Mouse (Mus musculus) heart, postnatal 10 days (tissue): Measurements from ENCODE around the gene Lnpep. TPM values are rescaled to one million over a fixed set of nuclear protein-coding genes. Genes with fewer than 3 reads are reported as not detected.
"Not testable (repeated sequence)": the region's sequence is repeated elsewhere in the genome, so short reads cannot be mapped to it uniquely, and the experiment has no call there.

Experiments
- DNase-seq, 2 experiments: peaks; one replicate each; pipeline ENCODE4 v3.0.0; 2021
- intact Hi-C: fragments of 180-260 bp; cut with DNase I; formaldehyde crosslinking; loops from one replicate; pipeline ENCODE4 v1.15.1; 2025
- total RNA-seq, 2 experiments: library from RNA; stranded (reverse); gene quantifications; 2 replicates each; pipeline ENCODE4 v1.2.3; 2021

Gene Lnpep
- 100 to 1,000 TPM; 170 to 171 TPM for total RNA-seq

DNA sequence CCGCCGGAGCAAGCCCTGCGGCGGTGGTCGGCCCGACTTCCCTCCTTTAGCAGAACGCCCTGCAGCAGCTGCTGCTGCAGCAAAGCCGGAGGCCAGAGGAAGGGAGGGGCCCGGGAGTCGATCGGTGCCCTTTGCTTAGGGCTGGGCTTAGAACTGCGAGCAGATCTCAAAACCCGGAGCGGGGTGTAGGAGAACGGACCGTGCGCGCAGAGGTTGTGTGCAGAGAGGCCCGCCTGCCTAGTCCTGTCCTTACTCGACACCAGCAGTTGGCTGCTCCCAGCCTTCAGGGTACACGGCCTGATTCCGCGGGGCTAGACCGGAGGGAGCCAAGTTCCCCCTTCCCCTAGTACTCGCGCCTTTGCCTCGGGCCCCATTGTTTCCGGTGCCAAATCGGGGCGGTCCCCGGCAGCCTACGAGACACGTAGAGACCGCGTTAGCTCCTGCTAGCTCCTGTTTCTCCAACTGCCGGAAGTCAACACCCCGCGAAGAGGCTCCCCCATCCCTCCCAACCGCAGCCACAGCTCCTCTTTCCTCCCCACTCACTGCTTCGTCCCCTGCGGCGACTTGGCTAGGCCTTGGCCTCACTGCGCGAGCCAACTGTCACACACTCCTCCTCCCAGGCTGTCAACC lies at the start of gene Lnpep:
Gene Lnpep, minus strand, starts transcription at position 94 of the 630 bp plus-strand sequence.
- peak; percentile 95 to 96 for DNase-seq
- intact Hi-C loops: loop anchor here (5.0 to 10.0 kb wide), 4 partner anchors 38 to 1800 kb away; no protein-coding TSS in a partner anchor

DNA sequence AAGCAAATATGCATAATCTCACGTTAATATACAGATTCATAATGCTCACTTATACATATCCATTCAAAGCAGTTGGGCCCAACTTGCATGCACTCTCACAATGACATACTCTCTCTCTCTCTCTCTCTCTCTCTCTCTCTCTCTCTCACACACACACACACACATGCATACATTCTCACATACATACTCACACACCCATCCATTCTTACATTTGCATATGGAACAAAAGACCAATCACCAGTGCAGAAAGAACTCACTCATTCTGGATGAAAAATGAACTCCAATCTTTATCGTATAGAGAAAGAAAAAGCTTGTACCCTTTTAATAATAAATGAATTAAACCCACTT lies 31.0 kb upstream of the Lnpep start:
- DNase-seq: no peak
- intact Hi-C loops: no loop called here

DNA sequence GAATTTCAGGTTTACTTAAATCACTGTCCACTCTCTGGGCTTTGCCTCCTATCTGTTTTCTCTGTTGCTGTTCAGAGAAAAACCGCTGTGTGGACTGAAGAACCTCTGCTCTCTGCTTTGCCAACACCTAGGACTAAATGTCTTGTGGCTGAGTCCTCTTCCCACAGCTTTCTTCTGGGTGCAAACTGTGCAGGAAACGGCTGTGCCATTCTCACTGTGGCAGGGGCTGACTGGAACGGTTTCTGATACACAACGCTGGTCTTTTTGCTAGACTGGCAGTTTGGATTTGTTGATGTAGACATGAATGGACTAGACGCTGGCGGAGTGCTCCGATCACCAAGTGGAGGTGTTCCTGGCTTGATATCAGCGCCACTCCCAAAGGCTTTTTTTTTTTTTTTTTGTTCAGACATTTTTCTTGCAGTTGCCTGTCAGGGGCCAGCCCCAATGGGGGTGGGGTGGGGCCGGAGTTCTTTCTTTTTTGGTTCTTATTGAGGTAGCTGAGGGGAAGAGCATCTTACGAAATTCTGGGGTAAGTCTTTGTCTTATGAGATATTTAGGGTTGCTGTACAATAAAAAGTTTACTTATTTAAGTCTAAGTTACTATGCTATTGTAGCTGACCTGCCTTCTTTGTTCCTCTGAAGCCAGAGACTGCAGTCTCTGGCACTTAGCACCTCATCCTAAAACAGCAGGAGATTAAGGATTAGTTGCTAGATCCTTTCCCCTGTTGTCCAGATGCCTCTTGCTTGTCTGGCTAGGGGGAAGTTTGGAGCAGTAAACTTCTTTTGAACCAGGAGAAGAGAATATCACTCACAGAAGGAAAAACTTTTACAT lies 30.4 kb upstream of the Lnpep start:
- intact Hi-C loops: no loop called here
- DNase-seq: no peak

DNA sequence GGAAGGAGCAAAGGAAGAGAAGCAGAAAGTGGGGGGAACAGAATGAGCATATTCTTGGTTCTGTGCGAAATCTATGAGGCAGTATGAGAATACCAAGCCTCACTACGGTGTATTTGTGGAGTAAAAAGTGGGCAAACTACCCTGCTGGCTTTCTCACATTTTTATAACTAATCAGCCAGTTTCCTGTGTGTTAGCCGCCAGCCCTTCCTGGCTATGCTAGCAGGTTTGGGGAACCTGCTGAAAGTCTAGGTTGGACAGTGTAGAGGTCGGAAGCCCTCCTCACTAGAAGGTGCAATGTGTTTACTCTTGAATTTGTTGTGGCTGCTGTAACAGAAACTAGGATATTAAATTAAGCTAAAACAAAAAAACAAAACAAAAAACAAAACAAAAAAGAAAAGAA lies 27.7 kb upstream of the Lnpep start:
- intact Hi-C loops: no loop called here
- no peak for DNase-seq

DNA sequence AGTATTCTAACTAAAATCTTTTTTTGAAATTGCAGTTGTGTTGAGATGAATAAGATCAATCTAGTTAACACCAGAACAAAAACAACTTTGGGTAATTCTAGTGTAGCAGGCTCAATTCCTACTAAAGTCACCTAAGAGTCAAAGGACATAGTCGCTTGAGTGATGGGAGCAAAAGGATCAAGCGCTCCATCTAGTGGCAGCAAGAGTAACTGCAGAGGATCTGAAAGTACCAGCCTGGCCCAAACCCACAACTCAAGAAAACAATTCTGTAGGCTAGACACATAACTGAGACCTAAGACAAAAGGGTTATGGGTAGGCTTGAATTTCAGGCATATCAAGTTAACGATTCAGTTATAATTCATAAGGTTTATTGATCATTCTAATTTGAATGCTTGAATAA lies 20.9 kb upstream of the Lnpep start:
- DNase-seq: peak; percentile 68 to 77
- intact Hi-C loops: loop anchor here (1.0 kb wide), 1 partner anchor 251 kb away; no protein-coding TSS in a partner anchor

DNA sequence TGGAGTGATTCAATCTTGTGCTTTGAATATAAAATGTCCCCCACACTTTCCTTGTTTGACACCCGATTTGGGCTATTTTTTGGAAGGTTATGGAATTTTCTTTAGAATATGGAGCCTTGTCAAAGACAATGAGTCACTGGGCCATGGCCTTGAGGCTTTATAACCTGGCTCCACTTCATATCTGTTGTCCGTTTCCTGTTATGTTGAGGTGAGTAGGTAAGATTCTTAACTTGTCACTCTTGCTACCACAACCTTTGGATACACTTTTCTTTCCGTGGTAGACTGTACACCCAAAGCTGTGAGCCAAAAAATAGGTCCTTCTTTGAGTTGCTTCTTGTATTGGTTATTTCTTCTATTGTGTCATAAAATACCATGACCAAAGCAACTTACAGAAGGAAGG lies 12.5 kb upstream of the Lnpep start:
- DNase-seq: no peak
- intact Hi-C loops: no loop called here

DNA sequence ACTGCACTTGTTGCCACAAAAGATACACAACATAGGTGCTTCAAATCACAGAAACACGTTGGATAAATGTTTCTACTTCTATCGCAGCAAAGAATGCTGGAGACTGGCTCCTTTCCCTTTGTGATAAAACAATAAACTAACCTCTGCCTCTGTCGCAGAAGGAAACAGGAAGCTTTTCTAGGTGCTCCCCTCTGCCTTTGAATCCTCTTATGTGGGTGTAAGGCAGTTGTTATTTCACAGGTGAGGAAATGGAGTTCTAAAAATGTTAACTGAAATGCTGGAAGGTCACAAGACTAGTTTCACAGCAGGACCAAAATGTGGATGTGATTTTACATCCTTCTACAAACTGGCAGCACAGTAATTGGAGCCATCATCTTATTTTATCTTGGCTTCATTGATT lies 11.3 kb upstream of the Lnpep start:
- intact Hi-C loops: no loop called here
- no peak for DNase-seq

DNA sequence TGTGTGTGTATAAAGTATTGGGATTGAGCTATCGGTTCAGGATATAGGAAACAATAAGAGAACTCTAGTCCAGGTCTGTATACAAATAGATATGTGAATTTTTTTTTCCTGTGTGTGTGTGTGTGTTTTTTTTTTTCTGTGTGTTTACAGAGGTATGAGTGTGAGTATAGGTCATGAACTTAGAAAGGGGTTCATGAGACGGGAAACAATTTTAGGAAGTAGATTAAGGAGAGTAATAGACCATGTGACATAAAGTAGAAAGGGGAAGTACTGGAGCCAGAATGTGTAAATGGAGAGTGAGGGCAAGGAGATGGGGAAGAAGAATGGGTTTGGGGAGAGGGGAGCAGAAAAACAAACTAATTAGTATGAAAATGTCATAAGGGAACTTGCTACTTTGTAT lies 9.2 kb upstream of the Lnpep start:
- no peak for DNase-seq
- intact Hi-C loops: no loop called here

DNA sequence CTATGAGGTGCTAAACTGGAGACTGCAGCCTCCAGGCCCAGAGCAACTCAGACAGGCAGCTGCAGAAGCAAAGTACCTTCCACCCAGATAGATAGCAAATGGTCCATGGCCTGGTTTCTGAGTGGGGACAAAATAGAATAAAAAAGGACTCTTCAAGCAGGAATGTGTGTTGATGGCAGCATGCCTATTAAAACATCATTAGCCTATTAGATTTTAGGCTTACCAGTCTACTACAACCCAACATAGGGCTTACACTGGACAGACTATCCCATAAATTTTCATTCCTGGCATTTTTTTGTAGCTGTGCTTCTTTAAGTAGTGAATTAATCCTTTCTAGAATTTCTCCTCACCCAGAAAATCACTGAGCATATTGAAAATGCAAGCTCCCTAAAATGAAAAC lies 7.1 kb upstream of the Lnpep start:
- intact Hi-C loops: no loop called here

DNA sequence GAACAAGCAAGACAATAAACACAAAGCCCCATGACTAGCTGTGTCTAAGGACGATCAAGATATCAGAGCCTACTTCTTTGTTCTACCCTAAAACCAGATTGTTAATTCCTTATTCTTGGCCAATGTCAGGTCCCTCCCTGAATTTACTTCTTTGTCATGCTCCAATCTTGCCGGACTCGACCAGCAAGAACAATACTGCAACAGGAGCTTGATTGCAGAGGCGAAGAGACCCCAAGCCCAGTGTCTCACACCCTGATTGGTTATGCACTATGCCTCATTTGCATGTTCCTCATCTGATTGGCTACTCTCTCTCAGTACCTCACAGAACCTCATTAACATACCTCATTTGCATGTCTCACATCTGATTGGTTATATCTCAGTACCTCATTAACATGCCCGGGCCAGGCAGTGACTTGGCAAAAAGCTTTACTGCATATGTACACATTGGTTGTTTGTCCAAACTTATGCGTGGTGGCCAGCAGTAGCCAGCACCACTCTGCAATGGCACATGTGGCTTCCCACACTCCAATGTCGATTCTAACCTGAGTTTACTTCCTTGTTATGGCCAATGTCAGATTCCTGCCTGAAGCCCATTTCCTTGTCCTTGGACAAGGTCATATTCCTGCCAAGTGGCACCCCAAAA lies 3.5 kb upstream of the Lnpep start:
- DNase-seq: not testable (repeated sequence)
- intact Hi-C loops: loop anchor here (10.0 kb wide), 3 partner anchors 206 to 1804 kb away; no protein-coding TSS in a partner anchor

More for the DNA sequence above, 7.1 kb upstream of the Lnpep start:
- DNase-seq: no peak

DNA sequence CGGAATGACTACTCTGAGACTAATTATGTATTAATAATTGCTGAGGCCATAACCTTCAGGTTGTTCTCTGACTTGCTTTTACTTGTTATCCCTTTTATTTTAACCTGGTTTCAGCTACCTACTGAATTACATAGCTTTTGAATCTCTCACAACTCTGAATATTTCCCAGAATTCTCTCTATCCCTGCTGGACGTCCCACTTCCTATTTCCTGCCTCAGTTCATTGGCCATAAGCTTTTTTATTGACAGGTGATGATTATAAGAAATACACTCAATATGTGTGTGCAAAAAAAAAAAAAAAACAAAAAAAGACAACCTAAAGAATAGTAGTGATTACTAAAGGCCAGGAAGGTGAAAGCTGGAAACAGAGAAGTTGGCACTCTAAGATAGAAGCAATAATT lies 2.7 kb upstream of the Lnpep start:
- intact Hi-C loops: loop anchor here (10.0 kb wide), 3 partner anchors 207 to 1803 kb away; no protein-coding TSS in a partner anchor
- DNase-seq: no peak

DNA sequence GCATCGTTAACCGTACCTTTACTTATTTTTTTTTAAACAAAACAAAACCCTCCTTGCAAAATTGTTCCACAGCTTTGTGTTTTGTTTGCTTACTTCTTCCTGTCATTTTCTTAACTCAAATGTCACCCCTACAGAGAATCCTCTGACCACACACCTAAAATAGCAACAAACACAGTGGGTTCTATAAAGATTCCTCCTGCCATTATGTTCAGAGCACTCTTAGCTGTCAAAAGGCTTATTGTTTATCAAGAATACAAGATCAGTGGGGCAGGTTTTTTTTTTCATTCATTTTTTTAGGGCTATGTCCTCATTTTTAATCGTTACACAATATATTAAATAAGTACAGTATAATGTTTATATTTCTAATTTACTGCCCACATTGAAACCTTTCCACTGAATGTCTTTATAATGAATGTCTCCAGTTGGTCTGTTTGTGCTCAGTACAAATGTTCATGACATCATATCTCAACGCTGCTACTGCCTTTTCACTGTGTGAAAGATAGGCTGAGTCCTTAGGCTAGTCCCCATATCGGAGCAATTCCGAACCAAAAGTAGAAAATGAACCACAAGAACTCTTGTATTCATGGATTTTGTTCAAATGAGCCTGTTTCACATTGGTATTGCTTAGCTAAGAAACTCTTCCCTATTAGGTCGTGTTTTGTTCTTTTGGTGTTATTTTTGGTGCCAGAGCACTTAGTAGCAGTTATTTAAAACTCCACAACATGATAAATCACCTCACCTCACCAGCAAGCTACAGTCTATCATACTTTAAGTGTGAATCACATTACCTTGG lies 1.2 kb upstream of the Lnpep start:
- DNase-seq: no peak
- intact Hi-C loops: loop anchor here (10.0 kb wide), 3 partner anchors 209 to 1801 kb away; no protein-coding TSS in a partner anchor

DNA sequence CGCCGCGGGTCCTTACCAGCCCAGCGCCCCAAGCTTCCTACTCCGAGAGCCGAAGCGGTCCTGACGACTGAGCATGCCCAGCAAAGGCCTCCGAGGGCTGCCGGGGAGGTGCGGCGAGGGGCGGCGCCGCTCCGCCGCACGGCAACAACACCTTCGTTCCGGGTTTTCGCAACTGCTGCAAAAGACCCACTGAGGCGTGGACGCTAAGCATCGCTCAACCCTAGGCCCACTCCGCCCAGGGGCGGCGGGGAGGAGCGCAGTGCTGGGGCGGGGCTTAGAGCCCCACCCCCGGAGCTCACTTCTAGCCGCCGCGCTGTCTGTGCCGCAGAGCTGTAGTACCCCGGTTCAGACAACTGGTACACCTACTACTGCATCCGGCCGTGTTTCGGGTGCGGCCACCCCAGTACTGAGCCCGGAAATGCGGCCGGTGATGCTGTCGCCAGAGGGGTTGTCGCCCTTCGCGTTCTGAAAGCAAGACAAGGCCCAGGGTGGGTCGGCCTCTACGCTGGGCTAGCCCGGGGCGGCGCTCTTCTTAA lies 361 bp downstream of the Lnpep start:
- peak; percentile 95 for DNase-seq
- intact Hi-C loops: loop anchor here (5.0 to 10.0 kb wide), 4 partner anchors 37 to 1800 kb away; no protein-coding TSS in a partner anchor

DNA sequence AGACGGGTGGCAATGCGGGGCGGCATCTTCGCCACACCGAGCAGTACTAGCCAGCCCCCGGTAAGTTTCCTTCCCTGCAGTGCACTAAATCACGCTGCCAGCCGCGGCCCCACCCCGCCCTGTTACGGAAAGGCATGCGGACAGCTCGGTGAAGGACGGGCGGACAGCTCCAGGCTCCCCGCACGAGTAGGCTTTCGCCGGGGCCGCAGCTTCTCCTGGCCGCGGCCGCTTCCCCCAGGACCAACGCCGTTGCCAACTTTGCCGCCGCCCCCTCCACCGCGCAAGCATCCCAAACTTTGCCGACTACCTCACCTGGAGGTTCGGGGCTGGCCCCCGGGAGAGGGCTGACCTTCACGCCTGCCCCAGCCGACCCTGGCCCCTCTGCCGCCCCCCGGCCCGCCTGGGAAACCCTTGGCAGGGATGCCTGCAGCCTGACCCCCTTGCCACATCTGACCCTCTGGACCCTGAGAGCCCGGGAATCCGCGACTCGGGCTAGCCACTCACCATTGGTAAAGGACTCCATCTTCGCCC lies 895 bp downstream of the Lnpep start:
- intact Hi-C loops: loop anchor here (5.0 to 10.0 kb wide), 4 partner anchors 37 to 1799 kb away; no protein-coding TSS in a partner anchor
- DNase-seq: peak; percentile 73 to 75

DNA sequence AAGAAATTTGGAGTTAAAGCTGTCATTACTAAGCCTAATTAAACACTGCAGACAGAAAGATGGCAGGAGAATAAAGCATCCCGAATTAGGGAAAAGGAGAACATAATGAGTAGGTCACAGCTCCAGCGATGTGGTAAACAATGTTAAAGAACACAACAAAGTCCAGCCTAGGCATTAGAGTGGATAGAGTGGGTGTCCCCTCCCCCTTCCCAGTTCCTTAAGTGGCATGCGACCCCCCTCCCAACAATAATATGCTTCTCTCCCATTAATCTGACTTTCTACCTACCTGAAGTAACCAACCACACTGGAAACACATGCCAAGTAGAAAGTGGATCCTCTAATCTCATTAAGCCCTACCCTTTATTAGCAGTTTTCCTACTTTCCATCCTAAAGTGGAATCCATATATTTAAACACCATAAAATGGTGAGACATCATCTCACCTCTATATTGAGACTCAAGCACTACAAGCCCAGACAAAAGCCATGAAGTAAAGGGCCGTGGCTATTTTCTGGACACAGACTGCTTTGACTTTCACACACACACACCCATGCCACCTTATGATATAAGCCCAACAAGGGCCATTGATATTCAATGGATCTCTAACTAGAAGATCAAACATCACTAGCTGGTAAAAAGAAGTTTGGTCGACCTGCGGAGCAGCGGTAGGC lies 1.5 kb downstream of the Lnpep start:
- DNase-seq: no peak
- intact Hi-C loops: loop anchor here (5.0 to 10.0 kb wide), 4 partner anchors 36 to 1799 kb away; no protein-coding TSS in a partner anchor

DNA sequence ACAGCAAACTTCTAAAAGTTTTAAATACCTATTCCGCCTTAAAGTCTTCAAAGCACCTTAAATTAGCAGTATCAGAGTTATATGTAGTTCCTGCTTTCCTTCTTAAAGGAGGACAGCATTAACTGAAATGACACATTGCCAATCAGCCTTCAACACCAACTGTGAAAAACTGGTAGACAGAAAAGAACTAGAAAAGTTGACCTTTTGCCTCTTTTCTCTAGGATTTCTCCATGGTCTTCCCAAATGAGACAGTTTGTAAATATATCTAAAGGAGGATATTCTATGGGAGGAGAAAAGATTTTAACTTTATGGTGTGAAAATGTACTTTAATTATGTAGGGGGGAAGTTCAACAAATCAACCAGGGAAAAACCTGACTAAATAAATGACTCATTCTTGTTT lies 2.3 kb downstream of the Lnpep start:
- DNase-seq: no peak
- intact Hi-C loops: loop anchor here (5.0 to 10.0 kb wide), 4 partner anchors 35 to 1798 kb away; no protein-coding TSS in a partner anchor

DNA sequence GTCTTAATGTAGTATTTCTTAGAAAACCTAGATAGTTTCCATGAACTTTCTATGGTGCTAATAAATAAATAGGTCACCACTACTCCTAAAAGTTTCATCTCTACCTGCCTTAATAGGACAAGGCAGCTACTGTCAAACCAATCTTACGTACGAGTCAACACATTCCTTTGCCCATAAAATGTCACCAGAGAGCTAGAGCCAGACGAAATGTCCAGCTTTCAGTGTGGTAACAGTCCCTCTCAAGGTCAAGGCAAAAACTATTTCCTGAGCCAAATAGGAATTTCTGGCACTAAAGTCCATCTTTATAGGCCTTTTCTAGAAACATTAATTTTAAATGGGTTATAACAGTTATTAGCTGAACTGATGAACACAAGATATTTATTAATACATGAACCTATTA lies 3.3 kb downstream of the Lnpep start:
- no peak for DNase-seq
- intact Hi-C loops: loop anchor here (5.0 to 10.0 kb wide), 4 partner anchors 34 to 1797 kb away; no protein-coding TSS in a partner anchor

DNA sequence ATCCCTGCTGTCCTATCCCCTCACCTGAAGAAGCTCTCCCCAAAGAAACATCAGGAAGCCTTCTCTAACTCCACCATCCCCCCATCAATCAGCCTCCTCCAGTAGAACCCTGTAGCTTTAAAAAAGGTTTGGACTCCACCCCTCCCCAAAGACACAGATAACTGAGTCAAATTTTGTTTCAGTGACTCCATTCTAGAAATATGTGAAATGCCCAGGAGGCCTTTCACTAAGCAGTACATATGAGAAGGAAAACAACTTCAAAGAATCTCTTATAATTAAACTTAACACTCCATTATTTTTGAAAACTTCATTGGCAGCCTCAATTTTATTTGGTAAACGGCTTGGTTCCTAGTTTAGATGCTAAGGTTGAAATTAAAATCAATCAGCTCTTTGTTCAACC lies 6.4 kb downstream of the Lnpep start:
- intact Hi-C loops: no loop called here
- DNase-seq: peak; percentile 49 to 57
